Comparison of ENCODE assay signal across 31 mouse cellular contexts in the genomic region with DNA sequence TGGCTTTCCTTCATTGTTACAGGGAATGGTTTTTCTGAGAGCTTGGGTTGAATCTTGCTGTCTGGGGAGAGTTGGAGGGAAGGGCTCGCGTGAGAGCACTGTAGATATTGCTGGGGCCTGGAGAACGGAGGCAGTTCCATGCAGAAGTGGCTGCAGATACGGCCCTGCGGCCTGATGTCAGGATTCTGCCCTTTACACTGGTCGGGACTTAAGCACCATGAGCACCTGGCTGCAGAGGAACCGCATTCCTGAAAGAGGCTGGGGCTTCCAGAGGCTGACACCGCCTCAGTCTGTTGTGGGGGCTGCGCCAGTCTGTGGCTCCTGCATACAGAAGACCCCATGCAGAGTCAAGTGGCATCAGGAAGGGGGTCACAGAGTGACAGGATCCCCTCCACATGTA. TPM values are rescaled to one million over a fixed set of nuclear protein-coding genes. Genes with fewer than 3 reads are reported as not detected.
DNase-seq lines count a peak whose midpoint lies in the region; ATAC-seq and TF ChIP-seq lines count a peak whose summit lies in the region.
"Had no signal": no experiment of that assay in that cellular context is flagged by ENCODE, and none has a peak within 500 bp of the region (broad histone marks: within the 10 kb centered on the region; RNA-seq: fewer than 3 reads in every experiment).

No protein-coding gene starts in this region.

- no peak overlapping the region for H3K4me3 ChIP-seq in cerebellum, adult 2 months (replicated peaks; ENCODE audit: insufficient read depth, low read depth, low read length)
- H3K4me3 ChIP-seq in hindbrain, embryonic 10.5 days: no peak overlapping the region
- H3K4me3 ChIP-seq in hindbrain, embryonic 11.5 days (ENCODE audit: low read depth, low read length): no peak overlapping the region
- H3K4me3 ChIP-seq in lung, postnatal 0 days (ENCODE audit: low read depth, low read length): peak overlapping the region; percentile 1; the same call in 1 of the 2 replicates
- H3K4me3 ChIP-seq: erythroblast, embryonic 14.5 days; gastrocnemius, adult 2 months; hindbrain, embryonic 12.5 days; limb, embryonic 10.5 days; limb, embryonic 15.5 days; megakaryocyte, embryonic 14.5 days; midbrain, embryonic 12.5 days; stomach, embryonic 15.5 days had no signal

- no peaks in the 10 kb centered on the region for H3K36me3 ChIP-seq in hindbrain, embryonic 10.5 days
- no peaks in the 10 kb centered on the region for H3K36me3 ChIP-seq in hindbrain, embryonic 11.5 days (ENCODE audit: control insufficient read depth, insufficient read depth, low read length)
- H3K36me3 ChIP-seq in lung, postnatal 0 days (ENCODE audit: insufficient read depth, low read length): no peaks in the 10 kb centered on the region
- H3K36me3 ChIP-seq: hindbrain, embryonic 12.5 days; limb, embryonic 10.5 days; limb, embryonic 15.5 days; midbrain, embryonic 12.5 days; stomach, embryonic 15.5 days had no signal

- peak; percentile 20; the same call in 1 of the 2 replicates for TF ChIP-seq EP300 in lung, postnatal 0 days (IDR thresholded peaks at IDR 0.05)

- no peaks in the 10 kb centered on the region for H3K27me3 ChIP-seq in cerebellum, adult 2 months (ENCODE audit: control insufficient read depth, insufficient read depth, low read length)
- H3K27me3 ChIP-seq in hindbrain, embryonic 10.5 days (ENCODE audit: insufficient read depth, poor library complexity, severe bottlenecking): no peaks in the 10 kb centered on the region
- H3K27me3 ChIP-seq in hindbrain, embryonic 11.5 days (ENCODE audit: control insufficient read depth, insufficient read depth, low read length): no peaks in the 10 kb centered on the region
- H3K27me3 ChIP-seq in lung, postnatal 0 days (replicated peaks; ENCODE audit: insufficient read depth, low read length): no peaks in the 10 kb centered on the region
- H3K27me3 ChIP-seq: CH12.LX; hindbrain, embryonic 12.5 days; limb, embryonic 15.5 days; megakaryocyte, embryonic 14.5 days; midbrain, embryonic 12.5 days; stomach, embryonic 15.5 days had no signal

- H3K9ac ChIP-seq in hindbrain, embryonic 11.5 days (ENCODE audit: low read depth, low read length): no peak overlapping the region
- no peak overlapping the region for H3K9ac ChIP-seq in lung, postnatal 0 days (replicated peaks; ENCODE audit: low read depth)
- H3K9ac ChIP-seq: hindbrain, embryonic 12.5 days; limb, embryonic 15.5 days; liver, embryonic 14.5 days; midbrain, embryonic 12.5 days; stomach, embryonic 15.5 days had no signal

- TF ChIP-seq CTCF in cerebellum, adult 2 months (IDR thresholded peaks at IDR 0.05; ENCODE audit: borderline replicate concordance, insufficient read depth, low read depth, low read length): no peak
- TF ChIP-seq CTCF in lung, postnatal 0 days (IDR thresholded peaks at IDR 0.05): no peak

- no peak for TF ChIP-seq POLR2A in cerebellum, adult 2 months (IDR thresholded peaks at IDR 0.05; ENCODE audit: borderline replicate concordance, insufficient read depth, low read length)

- H3K9me3 ChIP-seq in hindbrain, embryonic 10.5 days: no peaks in the 10 kb centered on the region
- H3K9me3 ChIP-seq in hindbrain, embryonic 11.5 days (ENCODE audit: control insufficient read depth, low read length): no peaks in the 10 kb centered on the region
- H3K9me3 ChIP-seq in lung, postnatal 0 days (ENCODE audit: low read length): no peaks in the 10 kb centered on the region
- H3K9me3 ChIP-seq: G1E; hindbrain, embryonic 12.5 days; limb, embryonic 10.5 days; limb, embryonic 15.5 days; megakaryocyte, embryonic 14.5 days; midbrain, embryonic 12.5 days; stomach, embryonic 15.5 days had no signal

- no peak for ATAC-seq in hindbrain, embryonic 11.5 days (ENCODE audit: low FRiP score)
- ATAC-seq in lung, postnatal 0 days: peak; percentile 53
- ATAC-seq: hindbrain, postnatal 0 days; intestine, postnatal 0 days had no signal

- H3K4me2 ChIP-seq in hindbrain, embryonic 11.5 days (replicated peaks; ENCODE audit: low read depth, low read length): no peak overlapping the region
- peak overlapping the region; percentile 29 for H3K4me2 ChIP-seq in lung, postnatal 0 days (replicated peaks; ENCODE audit: low read depth, low read length)
- H3K4me2 ChIP-seq: hindbrain, embryonic 12.5 days; limb, embryonic 15.5 days; midbrain, embryonic 12.5 days; stomach, embryonic 15.5 days had no signal

- WGBS in cerebellum, adult 2 months: 90% methylated on average over 9 of the region's 9 CpGs
- 77% methylated on average over 9 of the region's 9 CpGs for WGBS in hindbrain, embryonic 10.5 days
- WGBS in hindbrain, embryonic 11.5 days: 76% methylated on average over 9 of the region's 9 CpGs
- 56% methylated on average over 9 of the region's 9 CpGs for WGBS in lung, postnatal 0 days

- DNase-seq in cerebellum, adult 2 months: no peak
- no peak for DNase-seq in cerebellum, adult 9-10 months
- no peak for DNase-seq in hindbrain, embryonic 10.5 days (ENCODE audit: low spot score)
- no peak for DNase-seq in hindbrain, embryonic 11.5 days (ENCODE audit: low spot score)
- DNase-seq in lung, postnatal 0 days (ENCODE audit: low spot score): peak; percentile 53
- DNase-seq in lung, adult 18-20 months: no peak
- DNase-seq in ZHBTc4 (ENCODE audit: low read depth, low spot score): peak; percentile 42
- DNase-seq in urinary bladder, postnatal 10 days (ENCODE audit: low spot score): no peak
- DNase-seq: adrenal gland, postnatal 14 days; cerebellum, adult 11 months; cerebellum, postnatal 10 days; gastrocnemius, adult 2 months; gastrocnemius, postnatal 36 days; kidney, postnatal 14 days; layer of hippocampus, adult 9-11 months; retina, postnatal 1 day; right cerebral cortex, postnatal 25 days; thymus, adult 18-20 months; thymus, postnatal 25 days had no signal

- peaks cover 25% of the 10 kb centered on the region for H3K4me1 ChIP-seq in cerebellum, adult 2 months (ENCODE audit: control insufficient read depth, insufficient read depth, low read length)
- H3K4me1 ChIP-seq in hindbrain, embryonic 10.5 days (replicated peaks): peaks cover 42% of the 10 kb centered on the region
- H3K4me1 ChIP-seq in hindbrain, embryonic 11.5 days (replicated peaks; ENCODE audit: control insufficient read depth, insufficient read depth, low read length): peaks cover 2% of the 10 kb centered on the region; the same call in 1 of the 2 replicates
- peaks cover 30% of the 10 kb centered on the region; the same call in 1 of the 2 replicates for H3K4me1 ChIP-seq in lung, postnatal 0 days (ENCODE audit: insufficient read depth, low read depth, low read length)

- H3K27ac ChIP-seq in cerebellum, adult 2 months (ENCODE audit: insufficient read depth, low read length): peak overlapping the region; percentile 47; the same call in 1 of the 2 replicates
- H3K27ac ChIP-seq in hindbrain, embryonic 10.5 days: peak overlapping the region; percentile 66
- no peak overlapping the region for H3K27ac ChIP-seq in hindbrain, embryonic 11.5 days (ENCODE audit: low read depth, low read length)
- peak overlapping the region; percentile 83 for H3K27ac ChIP-seq in lung, postnatal 0 days (ENCODE audit: low read length)
- H3K27ac ChIP-seq: gastrocnemius, adult 2 months; hindbrain, embryonic 12.5 days; hindbrain, postnatal 0 days; limb, embryonic 10.5 days; limb, embryonic 15.5 days; liver, embryonic 14.5 days; midbrain, embryonic 12.5 days; stomach, embryonic 15.5 days had no signal

RNA-seq across cellular contexts. Expression of a gene that starts 24.7 kb away (rescaled TPM):
- polyA plus RNA-seq in cerebellum, adult 2 months (2012; rRNA removed): 102 and 109 TPM in 2 replicates
- 72.7 and 92.1 TPM in 2 replicates for polyA plus RNA-seq in hindbrain, embryonic 10.5 days (2016; fragmentation: Nextera tagmentation; extraction: Ambion mirVana)
- 85.1 and 91.5 TPM in 2 replicates for polyA plus RNA-seq in hindbrain, embryonic 11.5 days (2014; fragmentation: Nextera tagmentation; extraction: Ambion mirVana)
- polyA plus RNA-seq in lung, postnatal 0 days (2015; fragmentation: Nextera tagmentation; extraction: Ambion mirVana): 179 and 213 TPM in 2 replicates

Comparison
In these comparisons a context has a peak if more than half of its experiments do, and no peak if none do; other contexts are left out.
1. DNase-seq: peak in lung, postnatal 0 days (single experiment) and ZHBTc4 (single experiment); none in cerebellum, adult 2 months (0 of 2), cerebellum, adult 9-10 months (single experiment), hindbrain, embryonic 10.5 days (single experiment), hindbrain, embryonic 11.5 days (single experiment), lung, adult 18-20 months (0 of 2) and urinary bladder, postnatal 10 days (single experiment).